Mouse (Mus musculus) T-helper 1 cell (primary cell): ENCODE data around the gene Tshz2.

Experiments
- in situ Hi-C: fragments of 300-600 bp; cut with MboI, MseI; formaldehyde crosslinking; loops from one replicate; pipeline ENCODE4 v1.15.1; 2025; ENCODE audit warnings: high pct_unique_total_duplicates

Tshz2 gene

DNA sequence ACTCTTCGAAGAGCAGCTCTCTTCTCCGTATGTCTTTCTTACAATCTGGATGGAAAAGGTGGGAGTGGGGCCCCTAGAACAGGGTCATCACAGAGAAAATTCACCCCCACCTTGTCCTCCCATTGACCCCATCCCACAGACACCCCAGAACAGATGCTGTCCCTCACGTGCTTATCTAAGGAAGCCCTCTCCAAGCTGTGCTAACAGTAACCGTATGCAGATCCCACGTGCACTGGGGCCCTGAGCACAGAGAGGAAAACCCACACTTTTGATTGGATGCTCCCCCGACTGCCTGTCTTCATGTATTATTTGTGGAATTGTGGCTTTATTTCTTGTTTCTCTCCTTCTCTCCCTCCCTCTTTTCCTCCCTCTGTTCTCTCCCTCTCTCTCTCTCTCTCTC lies 229.9 kb downstream of the Tshz2 start:
- in situ Hi-C loops: no loop called here

DNA sequence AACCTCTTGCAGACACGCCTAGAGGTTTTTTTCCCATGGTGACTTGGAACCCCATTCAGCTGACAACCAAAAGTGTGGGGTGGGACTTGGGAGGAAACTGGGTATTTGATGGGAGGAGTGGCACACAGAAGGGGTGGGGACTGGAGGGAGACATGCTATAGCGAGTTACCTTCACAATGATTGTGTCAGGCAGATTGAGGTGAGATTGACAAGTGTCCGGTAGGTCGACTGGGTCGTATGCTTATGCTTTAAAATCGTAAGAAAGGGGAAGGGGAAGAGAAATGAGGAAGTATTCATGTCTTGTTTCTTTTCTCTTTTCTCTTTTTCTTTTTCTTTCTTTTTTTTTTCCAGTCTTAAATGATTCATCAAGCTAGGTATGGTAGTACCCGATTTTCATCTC lies 236.7 kb downstream of the Tshz2 start:
- in situ Hi-C loops: no loop called here

DNA sequence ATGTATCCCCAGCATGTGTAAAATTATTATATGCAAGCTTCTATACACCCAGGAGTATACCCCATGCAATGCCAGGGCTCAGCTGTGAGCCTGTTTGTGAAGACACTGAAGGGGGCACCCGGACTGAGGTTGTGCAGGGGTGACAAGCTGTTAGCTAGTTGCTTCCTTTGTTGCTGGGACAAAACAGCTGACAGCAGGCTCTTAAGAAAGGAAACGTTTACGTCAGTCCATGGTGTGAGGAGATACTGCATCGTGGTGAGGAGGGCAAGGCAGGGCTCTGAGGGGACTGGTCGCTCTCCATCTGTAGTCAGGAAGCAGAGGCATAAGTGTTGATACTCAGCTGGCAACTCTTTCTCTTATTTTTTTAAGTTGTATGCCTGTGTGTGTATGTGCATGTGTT lies 237.7 kb downstream of the Tshz2 start:
- in situ Hi-C loops: loop anchor here (10.0 kb wide), 1 partner anchor 1134 kb away; no protein-coding TSS in a partner anchor

DNA sequence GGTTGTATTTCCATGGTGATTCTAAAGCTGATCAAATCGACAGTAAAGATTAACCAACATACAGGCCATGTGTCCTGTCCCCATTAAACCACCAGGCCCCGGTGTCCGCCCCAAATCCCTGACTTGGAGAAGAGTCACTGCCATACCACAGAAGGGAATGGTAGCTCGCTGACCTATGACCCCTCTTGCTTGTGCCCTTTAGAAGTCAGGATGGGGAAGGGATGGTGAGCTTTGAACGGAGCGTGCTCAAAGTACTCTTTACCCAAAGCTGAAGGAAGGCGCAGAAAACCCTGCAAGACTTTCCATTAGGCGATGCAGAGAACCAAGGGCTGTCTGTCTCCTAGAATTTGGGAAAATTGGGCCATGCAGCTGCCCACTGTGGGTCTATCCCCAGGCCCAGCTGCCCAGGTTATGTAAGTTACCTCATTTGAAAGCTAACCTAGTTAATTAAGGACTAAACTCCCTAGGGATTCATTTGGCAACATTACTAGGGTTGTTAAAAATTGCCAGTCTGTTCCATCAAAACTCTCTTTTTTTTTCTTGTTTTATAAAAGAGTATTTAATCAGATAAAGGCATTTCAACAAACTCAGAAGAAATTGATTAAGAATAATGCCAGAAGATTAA lies 238.7 kb downstream of the Tshz2 start:
- in situ Hi-C loops: loop anchor here (10.0 kb wide), 1 partner anchor 1133 kb away; no protein-coding TSS in a partner anchor

DNA sequence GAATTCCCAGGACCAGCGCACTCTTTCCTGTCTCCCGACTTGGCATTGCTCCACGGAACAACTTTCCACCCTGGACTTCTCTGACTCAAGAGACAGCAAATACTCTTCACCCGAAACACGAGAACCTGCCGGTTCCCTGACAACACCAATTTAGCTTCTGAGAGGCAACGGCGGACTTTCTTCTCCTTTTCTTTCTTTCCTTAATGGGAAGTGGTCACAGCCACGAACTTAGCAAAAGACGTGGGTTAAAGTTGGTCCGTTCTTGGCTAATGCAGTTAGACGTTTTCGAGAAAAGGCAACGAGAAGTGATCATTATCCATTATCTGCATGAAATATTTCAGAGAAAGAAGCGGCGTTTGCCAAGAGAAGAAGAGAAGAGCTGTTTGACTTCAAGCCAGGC lies 240.6 kb downstream of the Tshz2 start:
- in situ Hi-C loops: loop anchor here (10.0 kb wide), 1 partner anchor 1131 kb away; no protein-coding TSS in a partner anchor

DNA sequence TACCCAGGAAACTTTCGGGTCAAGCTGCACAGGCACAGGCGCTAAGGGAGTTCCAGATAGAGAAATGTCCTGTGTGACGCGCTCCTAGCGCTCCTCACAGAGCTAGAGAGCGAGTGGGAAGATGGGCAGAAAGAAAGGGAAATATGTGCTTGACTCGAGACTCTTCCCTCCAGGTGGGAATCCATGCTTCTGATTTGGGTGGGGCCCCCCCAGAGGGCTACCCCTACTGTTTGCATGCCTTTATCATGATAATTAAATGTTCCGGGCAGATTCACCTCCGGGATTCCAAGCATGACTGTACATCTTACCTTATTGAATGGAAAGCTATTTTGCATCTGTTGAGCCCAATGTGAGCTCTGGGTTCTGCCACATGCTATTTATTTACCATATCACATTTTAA lies 255.1 kb downstream of the Tshz2 start:
- in situ Hi-C loops: no loop called here

DNA sequence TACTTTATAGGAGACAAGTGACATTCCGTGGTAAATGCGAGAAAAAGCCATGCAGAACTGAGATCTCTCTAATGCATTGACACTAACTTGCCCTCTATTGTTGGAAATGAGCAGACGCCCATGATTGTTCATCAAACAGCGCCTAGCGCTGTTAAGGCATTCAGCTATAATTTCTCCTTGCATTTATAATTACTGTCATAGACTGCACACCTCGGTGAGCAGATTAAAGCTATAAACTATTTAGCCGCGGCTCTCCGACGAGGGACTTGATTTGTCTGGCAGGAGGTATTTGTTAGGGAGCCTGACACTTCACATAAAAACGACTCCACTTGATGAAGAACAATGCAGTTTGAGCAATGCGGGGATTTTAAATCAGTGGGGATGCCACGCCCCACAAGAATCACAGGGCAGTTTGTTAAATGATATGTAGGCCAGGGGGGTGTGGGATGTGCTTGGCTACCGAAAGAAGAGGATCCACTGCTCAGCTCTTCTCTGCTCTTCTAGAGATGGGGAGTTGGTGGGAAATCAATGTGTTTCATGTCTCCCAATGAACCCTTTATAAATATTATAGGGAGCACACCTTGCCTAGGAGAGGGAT lies 259.7 kb downstream of the Tshz2 start:
- in situ Hi-C loops: no loop called here

DNA sequence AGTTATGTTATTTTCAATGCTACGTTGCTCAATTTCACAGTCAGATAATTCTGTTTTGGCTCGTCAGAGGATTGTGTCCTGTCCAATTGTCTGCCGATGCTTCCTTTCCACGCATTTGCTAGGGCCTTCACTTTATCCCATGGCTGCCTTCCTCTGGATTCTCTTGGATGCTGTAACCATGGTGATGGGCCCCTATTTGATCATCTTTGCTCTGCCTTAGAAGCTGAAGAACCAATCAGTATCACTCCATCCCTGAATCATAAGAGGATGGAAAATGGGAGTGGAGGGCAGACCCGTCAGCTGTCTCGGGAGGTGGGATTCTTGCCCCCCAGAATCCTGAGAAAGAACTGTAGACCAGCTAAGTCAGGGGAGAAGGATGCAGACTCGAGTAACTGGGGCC lies 270.1 kb downstream of the Tshz2 start:
- in situ Hi-C loops: no loop called here

DNA sequence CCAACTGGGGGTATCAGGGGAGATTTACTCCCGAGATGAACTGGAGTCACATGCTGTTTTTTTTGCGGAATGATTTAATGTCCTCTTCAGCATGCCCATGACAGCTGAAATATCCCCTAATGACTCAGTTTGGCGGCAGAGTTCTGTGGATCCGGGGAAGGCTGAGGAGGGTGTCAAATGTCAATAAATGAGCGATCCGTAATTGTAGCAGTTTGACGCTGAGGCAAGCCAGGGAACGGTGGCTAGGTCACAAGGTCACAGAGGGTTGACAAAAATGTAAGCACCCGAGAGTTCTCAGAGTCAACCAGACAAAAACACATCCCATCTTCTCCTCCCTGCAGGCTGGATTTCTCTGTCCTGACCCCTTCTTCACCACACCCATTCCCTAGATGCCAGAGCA lies 273.6 kb downstream of the Tshz2 start:
- in situ Hi-C loops: no loop called here

DNA sequence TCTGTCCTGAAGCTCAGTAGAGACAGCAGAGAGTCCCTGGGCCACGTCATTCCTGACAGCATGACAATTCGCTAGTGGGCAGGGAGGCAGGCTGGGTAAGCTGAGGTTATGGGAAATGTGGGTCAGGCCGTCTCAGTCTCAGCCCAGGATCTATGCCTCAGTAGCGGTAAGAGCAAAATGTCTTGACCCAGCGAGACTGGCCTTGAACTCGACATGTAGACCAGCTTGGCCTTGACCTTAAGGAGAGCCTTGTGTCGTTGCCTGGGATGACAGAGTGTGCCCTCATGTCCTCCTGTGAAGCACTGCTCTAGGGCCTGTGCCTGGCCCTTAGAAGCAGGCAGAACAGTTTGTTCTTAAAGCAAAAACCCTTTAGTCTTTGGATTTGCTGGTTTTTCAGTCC lies 275.2 kb downstream of the Tshz2 start:
- in situ Hi-C loops: no loop called here

DNA sequence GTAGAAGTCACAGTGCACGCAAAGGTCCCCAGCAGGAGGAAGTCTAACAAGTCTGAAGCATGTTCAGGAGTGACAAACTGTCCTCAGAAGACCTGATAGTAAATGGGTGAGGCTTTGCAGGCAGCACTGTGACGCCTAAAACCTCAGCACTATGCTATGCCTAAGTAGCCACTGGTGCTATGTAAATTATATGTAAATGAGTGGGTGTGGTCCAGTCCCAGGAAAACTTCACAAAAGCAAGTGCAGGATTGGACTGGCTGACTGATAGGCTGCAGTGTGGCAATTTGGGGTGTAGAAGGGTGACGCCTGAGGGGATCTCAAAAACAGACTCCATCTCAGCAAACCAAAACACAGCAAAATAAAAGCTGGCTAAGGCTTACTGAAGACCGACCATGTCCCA lies 277.8 kb downstream of the Tshz2 start:
- in situ Hi-C loops: no loop called here

DNA sequence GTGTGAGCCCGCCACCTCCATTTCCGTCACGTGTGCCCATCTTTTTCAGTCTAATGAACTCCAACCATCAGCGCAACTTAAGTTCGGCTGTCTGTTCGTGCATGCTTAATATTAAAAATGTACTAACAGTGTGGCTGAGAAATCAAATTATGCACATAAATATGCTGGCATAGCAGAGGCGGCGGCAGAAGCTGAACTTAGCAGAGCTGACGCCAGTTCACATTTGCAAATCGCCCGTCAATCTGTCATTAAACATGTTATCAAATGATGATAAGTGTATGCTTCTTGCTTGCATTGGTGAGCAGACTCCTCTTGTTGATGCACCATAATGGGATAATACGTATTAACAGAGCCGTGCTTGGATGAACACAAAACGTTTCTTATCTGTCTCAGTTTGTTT lies 280.0 kb downstream of the Tshz2 start:
- in situ Hi-C loops: no loop called here

DNA sequence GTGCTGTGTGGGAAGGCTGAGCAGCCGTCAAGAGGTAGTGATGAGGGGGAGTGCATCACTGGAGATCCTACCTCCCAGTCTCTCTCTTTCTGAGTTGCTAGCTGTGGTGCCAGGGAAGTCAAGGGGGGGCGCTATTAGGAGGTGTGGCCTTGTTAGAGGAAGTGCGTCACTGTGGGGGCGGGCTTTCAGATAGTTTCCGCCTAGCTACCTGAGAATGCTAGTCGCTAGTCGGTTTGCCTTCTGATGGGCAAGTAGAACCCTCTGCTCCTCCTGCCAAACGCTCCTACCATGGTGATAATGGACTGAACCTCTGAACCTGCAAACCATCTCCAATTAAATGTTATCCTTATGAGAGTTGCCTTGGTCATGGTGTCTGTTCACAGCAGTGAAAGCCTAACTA lies 282.1 kb downstream of the Tshz2 start:
- in situ Hi-C loops: no loop called here

DNA sequence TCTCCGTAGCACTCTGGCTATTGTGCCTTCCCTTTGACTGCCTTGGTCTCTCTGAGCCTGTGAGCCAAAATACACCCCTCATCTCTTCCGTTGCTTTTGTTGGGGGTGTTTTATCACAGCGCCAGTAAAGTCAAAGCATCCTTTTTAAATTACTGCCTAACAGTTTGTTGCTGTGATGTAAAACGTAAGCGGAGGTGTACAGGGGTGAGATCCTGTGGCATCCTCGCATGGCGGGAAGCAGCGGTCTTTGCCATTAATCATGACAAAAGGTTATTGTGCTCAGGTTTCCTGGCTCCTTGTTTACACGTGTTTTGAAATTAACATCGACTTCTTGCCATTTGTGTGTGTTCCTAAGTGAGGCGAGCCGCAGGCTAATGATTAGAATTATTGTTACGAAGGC lies 282.5 kb downstream of the Tshz2 start:
- in situ Hi-C loops: no loop called here

DNA sequence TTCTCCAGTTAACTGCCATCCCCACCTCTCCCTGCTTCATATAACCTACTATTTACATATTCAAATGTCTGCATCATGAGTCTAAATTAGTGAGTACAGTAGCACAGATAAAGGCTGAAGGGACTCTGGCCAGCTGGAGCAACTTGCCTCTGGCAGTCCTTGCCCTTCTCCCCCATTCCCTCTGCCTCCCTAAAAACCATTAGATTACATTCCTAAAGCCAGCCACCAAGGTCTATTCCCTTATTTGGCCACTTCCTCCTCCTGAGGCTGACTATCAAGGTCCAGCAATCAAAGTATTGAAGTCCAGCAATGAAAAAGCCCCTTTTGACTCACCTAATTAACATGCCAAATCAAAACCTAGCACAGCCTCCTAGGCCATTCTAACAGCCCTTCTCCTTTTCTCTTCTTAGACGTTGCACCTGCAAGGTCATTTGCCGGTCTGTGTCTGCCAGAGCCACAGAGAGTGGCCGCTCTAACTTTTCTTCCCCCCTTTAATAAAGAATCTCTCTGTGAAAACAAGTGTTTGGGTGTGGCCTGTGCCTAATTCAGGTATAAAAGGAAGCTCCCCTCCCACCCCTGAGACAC lies 286.4 kb downstream of the Tshz2 start:
- in situ Hi-C loops: no loop called here

DNA sequence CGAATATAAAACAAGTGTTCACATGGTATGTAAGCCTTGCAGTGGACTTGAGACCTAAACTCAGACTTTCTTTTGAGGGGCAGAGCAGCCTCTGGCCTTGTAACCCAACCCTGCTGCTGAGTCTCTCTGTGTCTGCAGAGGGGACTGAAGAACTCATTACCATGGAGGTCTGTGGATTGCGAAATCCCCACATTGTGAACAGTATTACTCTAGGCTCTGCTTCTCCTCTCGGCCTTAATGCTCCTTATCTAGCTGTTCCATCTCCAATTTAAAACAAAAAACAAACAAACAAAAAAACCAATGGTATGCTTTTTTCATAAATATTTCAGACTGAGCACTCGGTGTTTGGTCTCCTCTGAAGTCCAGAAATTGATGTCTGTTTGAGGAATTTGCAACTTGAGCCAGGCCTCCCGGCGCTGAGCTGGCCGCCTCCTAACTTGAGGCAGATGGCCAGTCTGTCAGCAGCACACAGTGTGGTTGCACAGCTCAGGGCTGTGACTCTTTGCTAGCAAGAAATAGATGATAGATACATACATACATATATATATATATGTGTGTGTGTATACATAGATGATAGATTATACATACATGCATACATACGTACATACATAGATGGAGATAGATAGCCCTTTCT lies 291.5 kb downstream of the Tshz2 start:
- in situ Hi-C loops: no loop called here

DNA sequence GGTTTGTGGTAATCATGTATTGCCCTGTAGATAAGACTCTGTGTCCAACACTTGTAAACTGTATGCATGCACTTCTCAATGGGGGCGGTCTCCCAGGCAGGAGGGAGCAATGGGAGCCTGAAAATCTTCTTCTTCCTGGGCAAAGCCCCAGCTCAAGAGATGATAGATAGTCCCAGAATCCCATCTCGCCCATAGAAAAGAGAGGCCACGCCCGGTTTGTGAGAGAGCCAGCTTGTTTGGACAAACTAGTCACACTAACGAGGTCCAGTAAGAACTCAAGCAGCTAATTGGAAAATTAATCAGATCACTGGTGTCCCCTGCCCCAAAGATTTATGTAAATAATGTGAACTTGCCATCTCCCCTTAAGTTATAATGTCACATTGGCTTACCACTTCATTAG lies 292.7 kb downstream of the Tshz2 start:
- in situ Hi-C loops: no loop called here

DNA sequence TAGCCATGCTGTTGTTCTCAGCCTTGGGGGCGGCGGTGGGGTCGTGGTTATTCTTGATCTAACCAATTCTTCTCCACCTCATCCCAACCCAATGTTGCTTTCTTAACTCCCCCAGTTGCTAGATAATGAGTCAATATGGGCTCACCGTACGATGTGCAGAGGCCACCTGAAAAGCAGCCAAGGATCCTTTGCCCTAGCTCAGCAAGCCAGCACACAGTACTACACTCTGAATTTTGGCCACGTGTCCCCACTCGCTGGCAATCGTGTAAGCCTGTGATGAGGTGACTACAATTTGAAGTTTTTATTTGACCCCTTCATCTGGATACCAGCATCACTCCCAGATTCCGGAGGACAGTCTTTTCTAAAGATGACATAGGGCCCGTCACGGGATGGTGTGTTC lies 293.2 kb downstream of the Tshz2 start:
- in situ Hi-C loops: no loop called here

DNA sequence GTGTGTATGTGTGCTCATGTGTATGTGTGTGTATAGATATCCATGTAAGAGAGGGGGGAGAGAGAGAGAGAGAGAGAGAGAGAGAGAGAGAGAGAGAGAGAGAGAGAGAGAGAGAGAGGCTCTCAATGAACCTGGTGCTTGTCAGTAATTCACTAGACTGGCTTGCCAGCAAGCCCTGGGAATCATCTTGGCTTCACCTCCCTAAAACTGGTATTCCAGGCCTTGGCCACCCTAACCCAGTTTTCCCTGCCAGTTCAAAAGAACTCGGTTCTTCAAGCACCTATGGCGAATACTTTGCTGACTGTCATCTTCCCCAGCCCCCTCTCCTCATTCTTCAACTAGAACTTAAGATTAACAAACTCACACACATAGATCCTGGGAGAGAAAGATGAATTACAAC lies 294.6 kb downstream of the Tshz2 start:
- in situ Hi-C loops: no loop called here

DNA sequence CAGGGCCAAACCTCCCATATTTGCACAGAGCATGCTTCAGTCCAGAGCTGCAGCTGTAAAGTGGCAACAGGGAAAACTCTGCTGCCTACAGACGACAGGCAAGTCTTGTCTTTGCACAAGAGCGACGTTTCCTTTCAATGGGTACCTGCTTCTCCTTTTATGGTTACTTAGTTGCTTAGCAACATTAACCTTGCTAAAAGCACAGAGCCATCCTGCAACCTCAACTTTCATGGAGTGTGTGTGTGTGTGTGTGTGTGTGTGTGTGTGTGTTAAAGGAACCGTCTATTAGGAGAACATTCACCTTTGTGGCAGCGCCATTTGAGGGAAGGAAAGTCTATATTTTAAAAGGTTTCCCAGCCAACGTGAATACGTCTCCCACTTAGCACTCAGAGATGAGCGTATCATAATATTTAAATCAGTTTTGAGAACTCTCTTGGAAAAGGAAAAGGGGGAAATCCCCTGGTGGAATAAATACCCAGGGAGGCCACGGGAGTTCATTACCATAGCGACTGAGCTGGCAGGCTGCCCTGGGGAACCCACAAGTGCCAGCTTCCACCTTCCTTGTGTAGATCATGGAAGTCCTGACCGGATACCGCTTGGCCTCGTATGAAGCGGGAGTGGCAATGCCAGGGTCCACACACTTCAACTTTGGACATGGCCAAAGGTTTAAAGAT lies 295.8 kb downstream of the Tshz2 start:
- in situ Hi-C loops: no loop called here

DNA sequence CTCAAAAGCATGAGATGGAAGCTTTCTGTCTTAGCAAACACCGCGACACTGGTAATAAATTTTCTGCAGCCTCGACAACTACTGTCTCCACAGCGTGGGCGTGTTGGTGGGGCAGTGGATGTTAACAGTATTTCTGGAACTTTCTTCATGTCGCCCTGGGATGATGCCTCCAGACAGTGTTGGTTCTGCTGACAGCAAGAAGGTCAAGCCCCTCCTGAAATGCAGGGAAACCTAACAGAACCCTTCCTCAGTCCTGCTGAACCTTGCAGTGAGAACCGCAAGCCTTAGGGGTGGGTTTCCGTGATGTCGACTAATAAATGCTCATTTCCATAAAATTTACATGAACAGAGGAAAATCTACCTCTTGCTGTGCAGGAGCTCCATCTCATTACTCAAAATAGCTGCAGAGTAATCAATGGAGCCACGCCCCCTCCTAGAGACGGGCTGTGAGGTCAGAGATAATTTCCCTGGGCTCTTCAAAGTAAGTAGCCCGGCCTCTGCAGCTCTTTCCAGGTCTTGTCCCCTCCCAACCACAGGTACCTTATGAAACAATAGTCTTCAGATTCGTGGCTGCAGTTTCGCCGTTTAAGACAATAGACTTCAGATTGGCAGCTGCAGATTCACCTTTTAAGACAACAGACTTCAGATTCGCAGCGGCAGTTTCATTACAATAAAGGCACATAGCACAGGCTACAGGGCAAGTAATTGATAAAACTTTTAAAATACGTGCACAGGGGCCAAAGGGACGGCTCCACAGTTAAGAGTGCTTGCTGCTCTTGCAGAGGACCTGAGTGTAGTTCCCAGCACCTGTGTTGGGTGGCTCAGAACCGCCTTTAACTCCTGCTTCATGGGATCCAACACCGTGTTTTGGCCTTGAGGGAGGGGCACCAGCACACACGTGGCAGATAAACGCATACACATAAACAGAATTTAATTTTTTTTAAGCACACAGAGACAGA lies 297.0 kb downstream of the Tshz2 start:
- in situ Hi-C loops: no loop called here
